Mouse (Mus musculus): ENCODE measurements around the gene Tlr4.

DNA sequence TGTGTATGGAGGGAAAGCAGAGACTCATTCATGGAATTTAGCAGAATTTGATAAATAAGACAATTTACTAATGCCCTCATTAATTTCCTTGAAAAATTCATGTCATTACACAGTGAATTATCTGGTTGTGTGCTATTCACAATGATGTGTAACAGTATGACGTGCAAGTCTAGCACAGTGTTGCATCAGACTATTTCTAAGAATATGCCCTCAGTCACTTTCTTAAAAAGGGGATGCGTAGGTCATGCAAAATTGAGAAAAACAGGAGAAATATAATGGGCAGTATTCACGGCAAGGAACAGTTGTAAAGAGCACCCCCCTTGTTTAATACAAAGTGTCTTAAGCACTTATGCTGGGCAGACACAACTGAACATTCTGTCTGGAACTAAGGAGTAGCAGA is 5.6 kb upstream of the Tlr4 start:
- TF ChIP-seq CTCF (IDR thresholded peaks at IDR 0.05; ENCODE audit: extremely low read depth, insufficient read depth, insufficient read length, insufficient replicate concordance) = no peak
- TF ChIP-seq POLR2A (IDR thresholded peaks at IDR 0.05; ENCODE audit: low read depth, low read length) = no peak

Measured in spleen, adult 2 months (tissue).